Mouse (Mus musculus) heart, embryonic 12.5 days (tissue): ENCODE measurements around the gene Lamp2. TPM values are rescaled to one million over a fixed set of nuclear protein-coding genes. Genes with fewer than 3 reads are reported as not detected.

Source experiments
- ATAC-seq: fragments of 200-750 bp; cut with Nextera tagmentation; 2 replicates; pipeline ENCODE4 v1.8.0; 2017; ENCODE audit warnings: moderate TSS enrichment, moderate library complexity; ENCODE audit not compliant: insufficient number of reproducible peaks, low FRiP score
- H3K27ac ChIP-seq: fragments of 300-500 bp; sonication (generic); 2 replicates; pipeline ENCODE4 v1.5.1; 2016; ENCODE audit warnings: mild to moderate bottlenecking, moderate library complexity; ENCODE audit not compliant: poor library complexity, severe bottlenecking
- H3K27me3 ChIP-seq: fragments of 300-500 bp; sonication (generic); replicated peaks from 2 replicates; pipeline ENCODE4 v1.6.1; 2016; ENCODE audit warnings: mild to moderate bottlenecking, moderate library complexity
- H3K36me3 ChIP-seq: fragments of 300-500 bp; sonication (generic); 2 replicates; pipeline ENCODE4 v1.6.1; 2016; ENCODE audit warnings: mild to moderate bottlenecking, moderate library complexity
- H3K4me1 ChIP-seq: fragments of 300-500 bp; sonication (generic); replicated peaks from 2 replicates; pipeline ENCODE4 v1.6.1; 2016; ENCODE audit warnings: mild to moderate bottlenecking
- H3K4me2 ChIP-seq: fragments of 300-500 bp; sonication (generic); 2 replicates; pipeline ENCODE4 v1.6.1; 2016; ENCODE audit warnings: mild to moderate bottlenecking, moderate library complexity
- H3K4me3 ChIP-seq: fragments of 300-500 bp; sonication (generic); 2 replicates; pipeline ENCODE4 v1.5.1; 2016; ENCODE audit warnings: mild to moderate bottlenecking
- H3K9ac ChIP-seq: fragments of 300-500 bp; sonication (generic); 2 replicates; pipeline ENCODE4 v1.6.1; 2016; ENCODE audit warnings: mild to moderate bottlenecking, moderate library complexity
- H3K9me3 ChIP-seq: fragments of 300-500 bp; sonication (generic); replicated peaks from 2 replicates; pipeline ENCODE4 v1.6.1; 2016; ENCODE audit warnings: mild to moderate bottlenecking, moderate library complexity
- WGBS: fragments of 180-500 bp; shearing (Covaris S2); methylation state at CpG from one replicate; pipeline ENCODE4 v1.1.7; 2016; 5-methylcytosine and 5-hydroxymethylcytosine counted together
- polyA plus RNA-seq: library from polyadenylated mRNA; unstranded; fragments of >200 nt; fragmentation: Nextera tagmentation; extraction: Ambion mirVana; gene quantifications from 2 replicates; pipeline ENCODE4 v1.2.1, GENCODE M21; 2016

The Lamp2 gene
- polyA plus RNA-seq, 1 experiment from 2014 or later, result 149 TPM

- no peak for ATAC-seq
- Histone ChIP-seq H3K4me1 (0 out of 2 replicates have a peak, but pooled peaks cover 3% of the 10 kb centered on the region), H3K9ac (no peak overlapping the region), H3K4me3 (no peak overlapping the region), H3K27ac (no peak overlapping the region), H3K36me3 (0 out of 2 replicates have a peak, but pooled peaks cover under 1% of the 10 kb centered on the region), H3K9me3 (no peaks in the 10 kb centered on the region), H3K27me3 (no peaks in the 10 kb centered on the region), H3K4me2 (no peak overlapping the region)
- 81% methylated on average over 8 of the region's 8 CpGs for WGBS
These were observed 2.8 kb upstream of the Lamp2 start for GRCm38 (mm10) chrX:38459076-38459475.

GRCm38 (mm10) chrX:38456635-38457006 lies 367 bp upstream of the Lamp2 start:
- peaks cover 8% of the 10 kb centered on the region for H3K36me3 ChIP-seq
- H3K4me3 ChIP-seq, result no peak overlapping the region
- 0 out of 2 replicates have a peak, but pooled peaks cover 3% of the 10 kb centered on the region for H3K4me1 ChIP-seq
- H3K9ac ChIP-seq, result no peak overlapping the region; the same call in 1 of the 2 replicates
- no peaks in the 10 kb centered on the region for H3K27me3 ChIP-seq
- H3K27ac ChIP-seq, result no peak overlapping the region
- whole genome bisulfite sequencing, result 19% methylated on average over 3 of the region's 3 CpGs
- ATAC-seq, result no peak
- no peak overlapping the region for H3K4me2 ChIP-seq
- no peaks in the 10 kb centered on the region for H3K9me3 ChIP-seq

- peaks cover 18% of the 10 kb centered on the region for H3K36me3 ChIP-seq
- H3K4me1 ChIP-seq, result 0 out of 2 replicates have a peak, but pooled peaks cover 1% of the 10 kb centered on the region
- H3K4me3 ChIP-seq, result peak overlapping the region; percentile 73
- no peaks in the 10 kb centered on the region for H3K9me3 ChIP-seq
- peak overlapping the region; percentile 73 for H3K4me2 ChIP-seq
- H3K27me3 ChIP-seq, result no peaks in the 10 kb centered on the region
- peak overlapping the region; percentile 89 for H3K27ac ChIP-seq
- H3K9ac ChIP-seq, result peak overlapping the region; percentile 88
- WGBS, result 19% methylated on average over 7 of the region's 7 CpGs
- peak; percentile 54; the same call in 1 of the 2 replicates for ATAC-seq
These were observed 780 bp downstream of the Lamp2 start for GRCm38 (mm10) chrX:38455474-38455873.

DNA sequence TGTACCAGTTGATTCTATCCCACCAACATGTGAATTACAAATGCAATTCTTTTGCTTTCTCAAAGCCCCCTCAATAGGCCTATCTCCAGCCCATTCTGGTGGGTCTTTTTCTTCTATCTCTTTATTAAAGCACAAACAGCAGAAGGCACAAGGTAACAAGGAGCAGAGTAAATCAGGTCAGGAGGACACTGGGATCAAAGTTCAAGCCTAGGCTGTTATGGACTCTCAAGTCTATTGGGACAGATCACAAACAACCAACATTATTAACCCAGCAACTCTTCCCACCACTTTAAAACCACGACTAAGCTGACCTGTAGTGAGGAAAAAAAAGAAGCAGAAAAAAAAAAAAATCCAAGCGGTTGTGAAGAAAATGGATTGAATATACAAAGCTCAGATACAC lies 1.4 kb downstream of the Lamp2 start:
- 33% methylated on average over 2 of the region's 2 CpGs for WGBS
- peak overlapping the region; percentile 30; the same call in 1 of the 2 replicates for H3K9ac ChIP-seq
- ATAC-seq, result no peak

GRCm38 (mm10) chrX:38453924-38454323 lies 2.3 kb downstream of the Lamp2 start:
- H3K36me3 ChIP-seq, result peaks cover 32% of the 10 kb centered on the region
- H3K4me2 ChIP-seq, result no peak overlapping the region
- no peaks in the 10 kb centered on the region for H3K4me1 ChIP-seq
- H3K27me3 ChIP-seq, result no peaks in the 10 kb centered on the region
- no peaks in the 10 kb centered on the region for H3K9me3 ChIP-seq
- H3K9ac ChIP-seq, result no peak overlapping the region
- no peak for ATAC-seq
- WGBS, result 79% methylated on average over 5 of the region's 5 CpGs
- no peak overlapping the region for H3K4me3 ChIP-seq
- H3K27ac ChIP-seq, result no peak overlapping the region

More for the DNA sequence above, 1.4 kb downstream of the Lamp2 start:
- no peaks in the 10 kb centered on the region for H3K9me3 ChIP-seq
- no peaks in the 10 kb centered on the region for H3K27me3 ChIP-seq
- peak overlapping the region; percentile 73 for H3K4me2 ChIP-seq
- H3K4me3 ChIP-seq, result peak overlapping the region; percentile 73
- H3K36me3 ChIP-seq, result peaks cover 23% of the 10 kb centered on the region
- no peaks in the 10 kb centered on the region for H3K4me1 ChIP-seq
- H3K27ac ChIP-seq, result no peak overlapping the region

DNA sequence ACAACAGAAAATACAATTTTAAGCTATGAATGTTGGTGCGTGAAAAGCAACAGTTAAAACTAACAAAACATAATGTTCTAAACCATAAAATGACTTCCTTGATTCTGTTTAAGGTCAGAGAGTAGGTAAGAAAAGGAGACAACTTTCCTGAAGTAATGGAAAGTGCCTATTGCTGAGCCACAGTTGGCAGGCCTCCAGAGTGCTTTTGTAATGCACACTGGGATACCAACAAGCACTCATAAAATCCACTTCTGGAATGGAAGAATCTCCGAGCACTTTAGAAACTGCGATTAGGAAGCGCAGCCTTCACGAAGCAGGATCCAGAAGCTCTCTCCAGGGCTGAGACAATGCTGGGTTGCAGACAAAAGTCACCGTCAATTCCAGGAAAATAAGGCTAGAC lies 5.8 kb downstream of the Lamp2 start:
- Histone ChIP-seq H3K27ac (no peak overlapping the region), H3K9ac (no peak overlapping the region), H3K27me3 (no peaks in the 10 kb centered on the region), H3K4me3 (no peak overlapping the region), H3K4me2 (no peak overlapping the region), H3K9me3 (no peaks in the 10 kb centered on the region), H3K36me3 (peaks cover 35% of the 10 kb centered on the region), H3K4me1 (no peaks in the 10 kb centered on the region)
- no peak for ATAC-seq
- WGBS, result 67% methylated on average over 6 of the region's 6 CpGs

DNA sequence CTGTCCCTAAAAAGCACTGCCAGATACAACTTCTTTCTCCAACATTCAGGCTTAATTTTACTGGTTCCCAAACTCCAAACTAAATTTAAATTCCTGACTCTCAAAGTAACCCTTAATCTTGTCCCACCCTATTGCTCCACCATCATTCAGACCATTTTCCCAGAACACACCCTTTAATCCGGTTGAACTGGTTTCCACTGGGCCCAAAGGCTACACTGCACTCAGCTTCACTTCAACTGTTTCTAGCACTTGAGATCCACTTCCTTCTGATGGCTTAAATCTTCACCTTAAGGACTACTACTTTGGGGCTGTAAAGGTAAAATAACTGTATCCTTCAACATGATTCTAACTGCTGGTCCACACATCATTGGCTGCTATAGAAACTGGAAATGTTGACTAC lies 10.5 kb downstream of the Lamp2 start:
- Histone ChIP-seq H3K9ac (no peak overlapping the region), H3K36me3 (peaks cover 22% of the 10 kb centered on the region), H3K27ac (no peak overlapping the region), H3K4me2 (no peak overlapping the region), H3K4me3 (no peak overlapping the region), H3K4me1 (no peaks in the 10 kb centered on the region), H3K27me3 (no peaks in the 10 kb centered on the region), H3K9me3 (no peaks in the 10 kb centered on the region)
- no peak for ATAC-seq
- WGBS, result 79% methylated on average over 1 of the region's 1 CpGs

DNA sequence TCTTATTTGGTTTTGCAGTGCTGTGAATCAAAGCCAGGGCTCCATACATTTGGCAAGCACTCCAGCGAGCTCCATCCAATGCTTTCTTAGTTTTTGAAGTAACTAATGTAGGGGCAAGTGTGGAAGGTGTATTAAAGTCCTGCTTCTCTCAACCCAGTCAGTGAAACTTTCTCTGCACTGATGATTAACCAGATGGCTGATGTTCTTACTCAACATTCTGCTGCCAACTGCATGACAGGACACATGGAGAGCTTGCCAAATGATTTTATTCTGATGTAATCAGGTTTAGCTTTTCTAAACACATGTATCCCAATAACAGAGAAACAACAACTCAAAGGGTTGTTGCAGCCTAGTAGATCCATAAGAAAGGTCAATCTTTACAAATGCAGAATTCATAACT lies 13.8 kb downstream of the Lamp2 start:
- no peak overlapping the region for H3K4me2 ChIP-seq
- no peak overlapping the region for H3K9ac ChIP-seq
- H3K4me3 ChIP-seq, result no peak overlapping the region
- H3K27ac ChIP-seq, result no peak overlapping the region
- no peaks in the 10 kb centered on the region for H3K9me3 ChIP-seq
- peaks cover 2% of the 10 kb centered on the region; the same call in 1 of the 2 replicates for H3K36me3 ChIP-seq
- 78% methylated on average over 1 of the region's 1 CpGs for WGBS
- ATAC-seq, result no peak
- H3K4me1 ChIP-seq, result no peaks in the 10 kb centered on the region
- H3K27me3 ChIP-seq, result no peaks in the 10 kb centered on the region

DNA sequence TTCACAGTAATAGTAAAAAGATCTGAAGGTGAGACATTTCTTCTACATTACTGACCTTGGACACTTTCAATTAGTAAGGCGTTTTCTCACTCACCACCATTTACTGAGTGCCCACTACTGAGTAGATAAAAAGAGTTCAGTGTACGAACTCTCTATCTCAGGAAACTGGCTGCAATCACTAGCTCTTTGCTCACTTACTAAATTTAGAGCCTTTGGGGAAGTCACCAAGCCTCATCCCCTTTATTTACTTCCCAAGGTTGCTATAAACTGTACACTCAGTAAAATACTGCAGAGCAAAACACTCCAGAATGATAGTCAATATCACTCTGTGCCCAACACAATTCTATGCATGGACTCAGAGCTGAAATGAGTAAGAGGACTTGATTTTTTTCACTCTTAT lies 16.6 kb downstream of the Lamp2 start:
- no peaks in the 10 kb centered on the region for H3K27me3 ChIP-seq
- 30% methylated on average over 2 of the region's 2 CpGs for WGBS
- H3K36me3 ChIP-seq, result peaks cover 14% of the 10 kb centered on the region
- H3K4me2 ChIP-seq, result no peak overlapping the region
- ATAC-seq, result no peak
- no peak overlapping the region for H3K9ac ChIP-seq
- no peak overlapping the region for H3K4me3 ChIP-seq
- H3K27ac ChIP-seq, result no peak overlapping the region
- no peaks in the 10 kb centered on the region for H3K4me1 ChIP-seq
- no peaks in the 10 kb centered on the region for H3K9me3 ChIP-seq

DNA sequence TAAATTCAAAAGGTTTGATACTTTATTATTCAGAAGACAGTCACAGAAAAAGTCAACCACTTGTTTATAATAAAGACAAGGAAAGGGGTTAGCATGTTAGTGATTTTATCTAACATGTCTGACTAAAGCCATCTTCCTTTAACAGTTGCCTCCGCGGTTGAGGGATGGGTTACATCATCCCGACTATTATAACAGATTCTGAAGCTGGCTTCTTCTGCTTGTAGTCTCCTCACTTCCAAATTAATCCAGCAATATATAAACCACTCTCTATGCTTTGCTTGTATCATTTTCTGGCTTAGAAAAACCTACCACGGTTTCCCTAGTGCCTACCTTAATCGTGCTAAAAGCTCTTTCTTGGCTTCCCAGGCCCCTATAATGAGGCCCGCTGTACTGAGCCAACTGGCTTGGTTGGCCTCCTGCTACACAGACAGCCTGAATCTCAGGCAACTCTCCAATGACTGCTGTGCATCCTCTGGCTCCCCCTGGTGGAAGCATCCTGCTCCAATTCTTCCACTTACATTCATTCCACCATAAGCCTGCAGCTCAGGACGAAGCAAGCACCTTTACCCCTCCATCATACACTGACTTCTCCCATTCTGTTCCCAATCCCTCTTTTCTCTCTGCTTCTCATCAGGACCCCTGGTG lies 18.0 kb downstream of the Lamp2 start:
- peaks cover 14% of the 10 kb centered on the region for H3K36me3 ChIP-seq
- H3K27me3 ChIP-seq, result no peaks in the 10 kb centered on the region
- ATAC-seq, result no peak
- WGBS, result 61% methylated on average over 7 of the region's 7 CpGs
- no peak overlapping the region for H3K4me2 ChIP-seq
- H3K4me3 ChIP-seq, result no peak overlapping the region
- H3K27ac ChIP-seq, result no peak overlapping the region
- no peaks in the 10 kb centered on the region for H3K9me3 ChIP-seq
- no peaks in the 10 kb centered on the region for H3K4me1 ChIP-seq
- no peak overlapping the region for H3K9ac ChIP-seq

GRCm38 (mm10) chrX:38429455-38429854 lies 26.8 kb downstream of the Lamp2 start:
- H3K9ac ChIP-seq, result no peak overlapping the region
- 92% methylated on average over 4 of the region's 4 CpGs for WGBS
- no peak overlapping the region for H3K27ac ChIP-seq
- no peaks in the 10 kb centered on the region for H3K4me1 ChIP-seq
- H3K27me3 ChIP-seq, result no peaks in the 10 kb centered on the region
- peaks cover 37% of the 10 kb centered on the region for H3K36me3 ChIP-seq
- ATAC-seq, result no peak
- no peaks in the 10 kb centered on the region for H3K9me3 ChIP-seq
- no peak overlapping the region for H3K4me2 ChIP-seq
- no peak overlapping the region for H3K4me3 ChIP-seq
